Mouse (Mus musculus) CH12.LX (cell line): ENCODE results near the gene Cebpzos. TPM values are rescaled to one million over a fixed set of nuclear protein-coding genes. Genes with fewer than 3 reads are reported as not detected.

Source experiments
- DNase-seq: peaks from one replicate; pipeline ENCODE4 v3.0.0-alpha.2; 2013; ENCODE audit errors: extremely low read depth
- H3K27ac ChIP-seq: 2 replicates; pipeline ENCODE4 v1.5.1; 2012; ENCODE audit warnings: low read depth, mild to moderate bottlenecking, control low read depth, moderate library complexity; ENCODE audit not compliant: insufficient read depth
- H3K27me3 ChIP-seq: replicated peaks from 2 replicates; pipeline ENCODE3; 2012; ENCODE audit warnings: inconsistent platforms
- H3K36me3 ChIP-seq, 2 experiments: replicated peaks in 1 of 2; 2 replicates each; pipeline versions ENCODE3 to v1.6.1; 2012; ENCODE audit warnings: inconsistent platforms in 1 of 2, low read length in 1 of 2, mild to moderate bottlenecking in 1 of 2, mixed read lengths in 1 of 2, moderate library complexity in 1 of 2; ENCODE audit not compliant: control insufficient read depth in 1 of 2, insufficient read depth in 1 of 2
- H3K4me1 ChIP-seq, 2 experiments: 2 replicates each; pipeline ENCODE4 v1.6.1; 2012; ENCODE audit warnings: inconsistent platforms in 1 of 2, moderate library complexity in 1 of 2; ENCODE audit not compliant: insufficient read depth in 2 of 2, control insufficient read depth in 1 of 2
- H3K4me2 ChIP-seq: 2 replicates; pipeline ENCODE4 v1.6.1; 2012; ENCODE audit warnings: low read depth, mild to moderate bottlenecking, control low read depth; ENCODE audit not compliant: poor library complexity, insufficient read depth, severe bottlenecking
- H3K4me3 ChIP-seq, 3 experiments: fragments of 150-350 bp in 1 of 3; sonication (generic) in 1 of 3; replicated peaks in 1 of 3; 2 replicates each; pipeline versions ENCODE3 to v1.5.1; 2011 to 2012; ENCODE audit warnings: low read depth in 2 of 3, low read length in 2 of 3, mild to moderate bottlenecking in 2 of 3, moderate library complexity in 2 of 3, control low read depth in 1 of 3, improper control_type of control experiment in 1 of 3, inconsistent platforms in 1 of 3, mixed read lengths in 1 of 3; ENCODE audit not compliant: poor library complexity in 1 of 3
- H3K79me2 ChIP-seq: replicated peaks from 2 replicates; pipeline ENCODE4 v1.6.1; 2012; ENCODE audit warnings: mild to moderate bottlenecking, moderate library complexity; ENCODE audit not compliant: control insufficient read depth, poor library complexity, insufficient read depth, severe bottlenecking; ENCODE audit errors: extremely low read depth
- H3K9ac ChIP-seq: 2 replicates; pipeline ENCODE4 v1.6.1; 2012; ENCODE audit warnings: low read depth, mild to moderate bottlenecking, control low read depth, moderate library complexity; ENCODE audit not compliant: insufficient read depth
- H3K9me3 ChIP-seq: replicated peaks from 2 replicates; pipeline ENCODE3; 2012; ENCODE audit warnings: low read length, inconsistent platforms, mixed read lengths
- BHLHE40 ChIP-seq: IDR thresholded peaks from 2 replicates; pipeline ENCODE4 v1.6.1; 2011; ENCODE audit warnings: mild to moderate bottlenecking, low read depth, low read length, improper control_type of control experiment
- CHD2 ChIP-seq: IDR thresholded peaks from 2 replicates; pipeline ENCODE4 v1.6.1; 2011; ENCODE audit warnings: low read length, improper control_type of control experiment
- E2F4 ChIP-seq: IDR thresholded peaks from 2 replicates; pipeline ENCODE4 v1.6.1; 2011; ENCODE audit warnings: low read depth, low read length, improper control_type of control experiment; ENCODE audit not compliant: insufficient replicate concordance
- EP300 ChIP-seq: IDR thresholded peaks from 2 replicates; pipeline ENCODE4 v1.6.1; 2011; ENCODE audit warnings: low read length, improper control_type of control experiment
- ETS1 ChIP-seq: conservative IDR thresholded peaks from 2 replicates; pipeline ENCODE4 v1.6.1; 2012; ENCODE audit warnings: low read depth, mild to moderate bottlenecking, inconsistent platforms, low read length, improper control_type of control experiment, moderate library complexity
- GABPA ChIP-seq: IDR thresholded peaks from 2 replicates; pipeline ENCODE4 v1.6.1; 2012; ENCODE audit warnings: low read depth, low read length, improper control_type of control experiment, inconsistent platforms; ENCODE audit not compliant: insufficient replicate concordance
- JUND ChIP-seq: conservative IDR thresholded peaks from 2 replicates; pipeline ENCODE4 v1.6.1; 2011; ENCODE audit warnings: low read depth, low read length, improper control_type of control experiment
- KAT2A ChIP-seq: IDR thresholded peaks from 2 replicates; pipeline ENCODE4 v1.6.1; 2012; ENCODE audit warnings: low read length, improper control_type of control experiment, inconsistent platforms; ENCODE audit not compliant: insufficient replicate concordance
- MAX ChIP-seq: IDR thresholded peaks from 2 replicates; pipeline ENCODE4 v1.6.1; 2011; ENCODE audit warnings: low read length, improper control_type of control experiment
- MAZ ChIP-seq: IDR thresholded peaks from 2 replicates; pipeline ENCODE4 v1.6.1; 2012; ENCODE audit warnings: low read depth, mild to moderate bottlenecking, inconsistent platforms, low read length, improper control_type of control experiment, moderate library complexity
- MEF2A ChIP-seq: IDR thresholded peaks from 2 replicates; pipeline ENCODE4 v1.6.1; 2014; ENCODE audit warnings: low read depth, mild to moderate bottlenecking, inconsistent platforms, low read length, improper control_type of control experiment, borderline replicate concordance
- MXI1 ChIP-seq: IDR thresholded peaks from 2 replicates; pipeline ENCODE4 v1.6.1; 2011; ENCODE audit warnings: mild to moderate bottlenecking, low read depth, low read length, improper control_type of control experiment
- MYC ChIP-seq: IDR thresholded peaks from 2 replicates; pipeline ENCODE4 v1.6.1; 2011; ENCODE audit warnings: low read depth, mild to moderate bottlenecking, improper control_type of control experiment, low read length
- NELFE ChIP-seq: IDR thresholded peaks from 2 replicates; pipeline ENCODE4 v1.6.1; 2011; ENCODE audit warnings: low read depth, low read length, improper control_type of control experiment
- NRF1 ChIP-seq: IDR thresholded peaks from 2 replicates; pipeline ENCODE4 v1.6.1; 2014; ENCODE audit warnings: low read depth, mild to moderate bottlenecking, inconsistent platforms, low read length, improper control_type of control experiment, moderate library complexity
- POLR2A ChIP-seq: IDR thresholded peaks from 2 replicates; pipeline ENCODE4 v1.6.1; 2011; ENCODE audit warnings: low read depth, mild to moderate bottlenecking, improper control_type of control experiment, low read length
- POLR2AphosphoS2 ChIP-seq: IDR thresholded peaks from 2 replicates; pipeline ENCODE4 v1.6.1; 2011; ENCODE audit warnings: low read depth, low read length, improper control_type of control experiment
- RAD21 ChIP-seq: IDR thresholded peaks from 2 replicates; pipeline ENCODE4 v1.6.1; 2011; ENCODE audit warnings: low read depth, mild to moderate bottlenecking, low read length, improper control_type of control experiment, moderate library complexity
- RCOR1 ChIP-seq: conservative IDR thresholded peaks from 2 replicates; pipeline ENCODE4 v1.6.1; 2012; ENCODE audit warnings: low read depth, mild to moderate bottlenecking, inconsistent platforms, low read length, improper control_type of control experiment
- SMC3 ChIP-seq: IDR thresholded peaks from 2 replicates; pipeline ENCODE4 v1.6.1; 2011; ENCODE audit warnings: low read depth, low read length, improper control_type of control experiment
- TCF12 ChIP-seq: IDR thresholded peaks from 2 replicates; pipeline ENCODE4 v1.6.1; 2014; ENCODE audit warnings: low read depth, mild to moderate bottlenecking, inconsistent platforms, low read length, improper control_type of control experiment
- ZC3H11A ChIP-seq: IDR thresholded peaks from 2 replicates; pipeline ENCODE4 v1.6.1; 2012; ENCODE audit warnings: low read depth, mild to moderate bottlenecking, inconsistent platforms, low read length, improper control_type of control experiment
- ZKSCAN1 ChIP-seq: IDR thresholded peaks from 2 replicates; pipeline ENCODE4 v1.6.1; 2012; ENCODE audit warnings: low read depth, inconsistent platforms, low read length, improper control_type of control experiment, borderline replicate concordance
- ZMIZ1 ChIP-seq: IDR thresholded peaks from 2 replicates; pipeline ENCODE4 v1.6.1; 2012; ENCODE audit warnings: low read depth, mild to moderate bottlenecking, inconsistent platforms, low read length, improper control_type of control experiment
- ZNF384 ChIP-seq: IDR thresholded peaks from 2 replicates; pipeline ENCODE4 v1.6.1; 2012; ENCODE audit warnings: low read depth, low read length, improper control_type of control experiment, inconsistent platforms
- dilution Hi-C: fragments of 300-500 bp; cut with MboI; formaldehyde crosslinking; loops from 2 replicates; pipeline ENCODE4 v1.14.3; 2020; ENCODE audit warnings: low sequenced_read_pairs; ENCODE audit not compliant: extremely low pct_unique_long_range_greater_than_20kb, extremely low pct_ligation_motif_present
- in situ Hi-C: fragments of 300-500 bp; cut with MboI; formaldehyde crosslinking; loops from 3 replicates; pipeline ENCODE4 v1.14.3; 2019; ENCODE audit warnings: low sequenced_read_pairs, low pct_ligation_motif_present, low pct_unique_long_range_greater_than_20kb, mixed read lengths
- polyA plus RNA-seq: library from polyadenylated mRNA; unstranded; fragments of >175 nt; gene quantifications from 2 replicates; pipeline ENCODE4 v1.2.1, GENCODE M21; 2012; ENCODE audit warnings: low read depth; ENCODE audit not compliant: insufficient read length
- total RNA-seq, 2 experiments: library from RNA; depleted of rRNA; stranded (reverse); fragments of 300-350 nt in 1 of 2; fragments of >200 nt in 1 of 2; gene quantifications; 2 replicates each; pipeline ENCODE4 v1.2.3; 2012 to 2014

Gene Cebpzos
- total and polyA plus RNA-seq, 3 experiments: 29.9 to 63.7 (median 34.8) TPM

- TF ChIP-seq ZC3H11A (no peak), ETS1 (no peak), BHLHE40 (no peak), MAX (peak; percentile 17; the same call in 1 of the 2 replicates), RAD21 (no peak), TCF12 (peak; percentile 61; the same call in 1 of the 2 replicates), POLR2AphosphoS2 (no peak), CHD2 (peak; percentile 95), ZNF384 (no peak)
Measured at GRCm38 (mm10) chr17:78882401-78883112, 33.7 kb upstream of the Cebpzos start, which contains the start of gene Eif2ak2 (continued).

GRCm38 (mm10) chr17:78883291-78883690, 33.0 kb upstream of the Cebpzos start:
- Histone ChIP-seq H3K4me2 (no peak overlapping the region), H3K4me3 (no peak overlapping the region), H3K4me1 (peaks cover 6 to 22% of the 10 kb centered on the region in 2 experiments), H3K36me3 (peaks cover 6 to 44% of the 10 kb centered on the region in 2 experiments), H3K9me3 (peaks cover 9% of the 10 kb centered on the region), H3K9ac (no peak overlapping the region), H3K27ac (no peak overlapping the region), H3K79me2 (peaks cover 12% of the 10 kb centered on the region; the same call in 1 of the 2 replicates), H3K27me3 (no peaks in the 10 kb centered on the region)
- dilution Hi-C loops (no loop called here), in situ Hi-C loops (loop anchor here (5.0 kb wide), 1 partner anchor 34 kb away; the partner anchor contains the start of gene Cebpzos)
- no peak for TF ChIP-seq KAT2A
- TF ChIP-seq ZKSCAN1: no peak
- TF ChIP-seq RCOR1: no peak
- no peak for TF ChIP-seq RAD21
- no peak for TF ChIP-seq MEF2A
- no peak for TF ChIP-seq BHLHE40
- DNase-seq: no peak

GRCm38 (mm10) chr17:78885286-78886065, 30.8 kb upstream of the Cebpzos start:
- Histone ChIP-seq H3K4me1 (peaks cover 8 to 26% of the 10 kb centered on the region in 2 experiments), H3K27me3 (no peaks in the 10 kb centered on the region), H3K27ac (no peak overlapping the region), H3K4me2 (no peak overlapping the region), H3K79me2 (peaks cover 8% of the 10 kb centered on the region; the same call in 1 of the 2 replicates), H3K4me3 (no peak overlapping the region), H3K9me3 (peaks cover 9% of the 10 kb centered on the region), H3K9ac (no peak overlapping the region), H3K36me3 (peaks cover 0 to 27% of the 10 kb centered on the region in 2 experiments)
- dilution Hi-C loops: no loop called here
- in situ Hi-C loops: no loop called here
- DNase-seq: no peak
- TF ChIP-seq MXI1 (no peak), ZMIZ1 (no peak), MAZ (no peak), ZKSCAN1 (no peak), ZC3H11A (no peak), POLR2A (no peak), SMC3 (no peak), MEF2A (no peak), NRF1 (no peak), NELFE (no peak), E2F4 (no peak), MYC (no peak), TCF12 (no peak), EP300 (no peak), RAD21 (no peak), GABPA (no peak), JUND (no peak)
